Mouse (Mus musculus) bone marrow, adult 2 months (tissue): ENCODE results near the gene Tor2a.

Experiments used
- CTCF ChIP-seq: fragments of 200-500 bp; IDR thresholded peaks from 2 replicates; pipeline ENCODE4 v1.5.1; 2011; ENCODE audit warnings: low read length, control low read depth; ENCODE audit not compliant: control insufficient read depth, insufficient read depth
- POLR2A ChIP-seq: fragments of 200-500 bp; IDR thresholded peaks from 2 replicates; pipeline ENCODE4 v1.6.1; 2011; ENCODE audit warnings: low read depth, mild to moderate bottlenecking, control low read depth, low read length, borderline replicate concordance; ENCODE audit not compliant: control insufficient read depth

DNA sequence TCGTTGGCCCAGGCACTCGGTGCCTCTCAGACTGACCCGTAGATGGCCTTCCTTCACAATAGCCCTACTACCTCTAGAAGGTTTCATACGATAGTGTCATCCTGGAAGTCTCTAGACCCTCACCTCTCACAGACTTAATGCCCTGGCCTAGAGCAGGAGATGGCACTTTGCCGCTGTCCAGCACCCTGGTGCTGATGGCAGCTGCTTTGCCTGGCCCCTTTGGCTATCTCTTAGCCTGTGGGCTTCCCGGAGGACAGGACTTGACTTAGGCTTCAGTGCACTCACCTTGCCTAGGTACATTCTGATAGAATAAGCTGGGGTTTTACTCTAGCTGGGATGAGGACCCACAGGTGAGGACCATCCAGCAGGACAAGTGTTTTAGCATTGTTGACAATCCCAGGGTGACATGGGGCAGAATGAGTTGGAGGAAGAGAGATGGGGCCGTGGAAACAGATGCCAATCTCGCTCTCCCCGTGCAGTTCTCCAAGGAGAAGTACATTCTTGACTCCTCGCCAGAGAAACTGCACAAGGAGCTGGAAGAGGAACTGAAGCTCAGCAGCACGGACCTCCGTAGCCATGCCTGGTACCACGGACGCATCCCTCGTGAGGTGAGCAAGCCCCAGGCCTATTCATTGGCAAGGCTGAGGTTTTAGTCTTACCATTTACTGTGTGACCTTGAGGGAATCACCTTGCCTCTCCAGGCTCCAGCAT is 12.6 kb upstream of the Tor2a start:
- TF ChIP-seq CTCF (no peak), POLR2A (no peak)
